Mouse (Mus musculus) monocyte, adult 59 days (primary cell): ENCODE results near the gene Cltc. TPM values are rescaled to one million over a fixed set of nuclear protein-coding genes. Genes with fewer than 3 reads are reported as not detected.

Experiments used
- total RNA-seq, 2 experiments: library from RNA; stranded (reverse); gene quantifications; one replicate each; pipeline ENCODE4 v1.2.4; 2023

Gene Cltc
- 100 to 1,000 TPM; 229 to 271 TPM for total RNA-seq

GRCm38 (mm10) chr11:86757480-86758371 lies at the start of gene Cltc:
Gene Cltc, minus strand, starts transcription at chr11:86757565.

GRCm38 (mm10) chr11:86683395-86684125 lies 73.8 kb downstream of the Cltc start, which contains the start of the genes Vmp1 and Ptrh2:
Gene Vmp1, minus strand, starts transcription at chr11:86683836.
Gene Ptrh2, plus strand, starts transcription at chr11:86683985.

Other genes starting within 250 kb of the Cltc start
- gene Rps6kb1, start 212.8 kb downstream of the Cltc start, total RNA-seq, result 10 to 100 TPM; 35.7 to 41.4 TPM
- gene Tubd1, start 212.6 kb downstream of the Cltc start, total RNA-seq, result 1 to 10 TPM; 3.2 to 4.0 TPM
- gene Vmp1, start 73.7 kb downstream of the Cltc start, total RNA-seq, result 100 to 1,000 TPM; 168 to 184 TPM
- 1 to 10 TPM; 3.2 to 4.0 TPM for gene Ptrh2, start 73.6 kb downstream of the Cltc start, total RNA-seq
- 10 to 100 TPM; 63.5 to 75.5 TPM for gene Dhx40, start 50.2 kb upstream of the Cltc start, total RNA-seq
- gene Ypel2, start 236.1 kb upstream of the Cltc start, total RNA-seq, result 10 to 100 TPM; 17.0 to 17.3 TPM